Mouse (Mus musculus) lung, postnatal 36 days (tissue): ENCODE data around the gene Dnah1.
A peak's percentile ranks its signal among the peaks of the same experiment; 100 is the strongest.

Source experiments
- DNase-seq: peaks from one replicate; pipeline ENCODE4 v3.0.0; 2022; ENCODE audit warnings: mixed read lengths

Gene Dnah1

GRCm38 (mm10) chr14:31233070-31233995, 90.4 kb downstream of the Dnah1 start:
- DNase-seq = peak; percentile 86

- DNase-seq = peak; percentile 33
Observed at GRCm38 (mm10) chr14:31232404-31233069, 91.2 kb downstream of the Dnah1 start.

- no peak for DNase-seq
Observed at GRCm38 (mm10) chr14:31230442-31230841, 93.3 kb downstream of the Dnah1 start.

- DNase-seq = peak; percentile 83
Observed at GRCm38 (mm10) chr14:31228234-31228633, 95.5 kb downstream of the Dnah1 start.

- DNase-seq = no peak
Observed at GRCm38 (mm10) chr14:31226978-31227377, 96.7 kb downstream of the Dnah1 start.

- peak; percentile 90 for DNase-seq
Observed at GRCm38 (mm10) chr14:31217666-31218065, 106.0 kb downstream of the Dnah1 start, which contains the start of gene Sema3g. Sema3g (plus strand) TSS chr14:31217860.

- DNase-seq = no peak
Observed at GRCm38 (mm10) chr14:31216846-31217245, 106.8 kb downstream of the Dnah1 start, which contains the start of gene Nisch. Nisch (minus strand) TSS chr14:31216946.

- DNase-seq = peak; percentile 92
Observed at GRCm38 (mm10) chr14:31215157-31216002, 108.3 kb downstream of the Dnah1 start.

- DNase-seq = no peak
Observed at GRCm38 (mm10) chr14:31214684-31215083, 109.0 kb downstream of the Dnah1 start.

GRCm38 (mm10) chr14:31213868-31214267, 109.8 kb downstream of the Dnah1 start:
- no peak for DNase-seq

- no peak for DNase-seq
Observed at GRCm38 (mm10) chr14:31212499-31212898, 111.2 kb downstream of the Dnah1 start.

- DNase-seq = no peak
Observed at GRCm38 (mm10) chr14:31211854-31212253, 111.8 kb downstream of the Dnah1 start.
